Mouse (Mus musculus): ENCODE data around the gene B3galt2. TPM values are rescaled to one million over a fixed set of nuclear protein-coding genes. Genes with fewer than 3 reads are reported as not detected.
A peak's percentile ranks its signal among the peaks of the same experiment; 100 is the strongest.
"Not testable (repeated sequence)": the region's sequence is repeated elsewhere in the genome, so short reads cannot be mapped to it uniquely, and the experiment has no call there.

The B3galt2 gene
- 10 to 100 TPM; 21.2 to 21.6 TPM for total RNA-seq (2021)

DNA sequence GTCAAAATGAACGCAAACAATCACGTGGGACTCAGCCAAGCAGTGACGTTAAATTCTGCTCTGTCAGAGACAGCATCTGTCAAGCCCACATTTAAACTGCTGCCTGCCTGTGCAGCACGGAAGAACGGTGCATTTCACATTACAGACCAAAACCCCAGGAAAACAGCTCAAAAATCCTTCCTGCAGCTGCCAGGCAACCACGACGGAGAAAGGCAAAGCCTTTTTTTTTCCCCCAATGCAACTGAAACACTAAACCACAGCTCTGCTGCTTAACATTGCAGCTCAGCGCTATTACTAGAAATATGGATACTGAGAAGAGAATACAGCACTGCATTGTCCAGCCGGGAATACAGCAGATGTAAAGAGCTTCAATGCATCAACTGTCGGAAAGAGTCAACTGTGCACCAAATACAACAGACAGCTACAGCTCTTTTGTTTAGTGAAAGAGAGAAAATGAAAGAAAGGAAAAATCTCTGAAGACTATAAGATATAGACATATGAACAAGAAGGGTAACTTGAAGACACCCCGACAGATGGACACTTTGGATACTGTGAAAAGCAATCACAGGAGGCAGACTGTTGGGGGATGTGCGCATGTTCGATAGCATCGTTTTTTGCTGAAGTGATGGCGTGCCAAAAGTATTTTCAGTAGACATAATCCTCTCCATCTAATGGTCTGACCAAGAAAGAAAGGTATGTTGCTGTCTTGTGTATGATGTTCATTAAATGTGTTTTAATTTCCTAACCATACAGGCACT, at the start of gene B3galt2:
TSS of gene B3galt2 (plus strand) at position 15 of the 758 bp plus-strand sequence.
- DNase-seq: peak; percentile 71

DNA sequence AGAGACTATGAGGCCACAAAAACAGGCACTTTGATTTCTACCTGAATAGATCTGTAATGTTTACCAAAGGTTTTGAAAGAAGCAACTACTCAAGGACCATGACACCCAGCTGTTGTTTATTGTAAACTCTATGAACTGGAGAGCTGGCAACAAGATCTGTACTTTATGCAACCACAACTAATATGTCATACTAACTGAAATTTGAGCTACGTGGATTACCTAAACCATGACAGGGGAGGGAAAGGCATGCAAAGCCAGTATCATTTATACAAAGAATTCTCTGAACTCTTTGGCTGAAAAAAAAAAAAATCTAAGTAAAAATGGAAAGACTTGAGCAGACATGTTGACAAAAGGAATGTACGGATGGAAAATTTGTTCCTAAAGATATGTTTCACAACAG, 43.6 kb upstream of the B3galt2 start:
- DNase-seq: no peak

DNA sequence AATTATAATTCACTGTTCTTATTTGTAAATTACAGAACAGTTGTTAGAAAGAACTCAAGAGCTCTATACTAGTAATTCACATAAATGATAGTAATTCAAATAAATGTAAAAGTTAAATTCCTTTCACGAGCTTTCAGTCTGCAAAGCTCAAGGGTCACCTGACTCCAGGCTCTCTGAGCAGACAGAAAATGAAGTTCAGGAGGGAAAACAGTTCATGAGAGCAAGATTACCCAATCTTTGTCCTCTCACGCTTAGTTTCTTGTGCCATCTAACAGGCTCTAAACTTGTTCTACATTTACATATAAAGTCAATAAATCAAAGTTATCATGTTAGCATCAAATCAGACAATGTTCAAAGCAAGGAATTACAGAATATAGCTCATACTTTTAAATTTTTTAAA, 31.6 kb upstream of the B3galt2 start:
- DNase-seq: no peak

DNA sequence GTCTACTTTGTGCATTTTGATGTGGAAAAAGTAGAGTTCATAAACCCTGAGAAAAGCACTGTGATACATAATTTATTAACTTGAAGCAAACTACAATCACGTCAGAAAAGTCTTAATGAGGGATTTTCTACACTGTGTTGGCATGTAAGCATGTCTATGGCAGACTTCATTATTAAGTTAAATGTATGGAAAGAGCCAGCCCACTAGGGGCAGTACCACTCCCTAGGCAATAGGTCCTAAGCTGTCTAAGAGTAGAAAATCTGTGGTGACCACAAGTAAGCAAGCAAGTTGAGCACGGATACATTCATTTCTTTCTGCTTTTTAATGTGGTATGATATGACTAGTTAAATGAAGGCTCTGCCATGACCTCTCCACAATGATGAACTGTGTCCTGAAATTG, 27.6 kb upstream of the B3galt2 start:
- no peak for DNase-seq

DNA sequence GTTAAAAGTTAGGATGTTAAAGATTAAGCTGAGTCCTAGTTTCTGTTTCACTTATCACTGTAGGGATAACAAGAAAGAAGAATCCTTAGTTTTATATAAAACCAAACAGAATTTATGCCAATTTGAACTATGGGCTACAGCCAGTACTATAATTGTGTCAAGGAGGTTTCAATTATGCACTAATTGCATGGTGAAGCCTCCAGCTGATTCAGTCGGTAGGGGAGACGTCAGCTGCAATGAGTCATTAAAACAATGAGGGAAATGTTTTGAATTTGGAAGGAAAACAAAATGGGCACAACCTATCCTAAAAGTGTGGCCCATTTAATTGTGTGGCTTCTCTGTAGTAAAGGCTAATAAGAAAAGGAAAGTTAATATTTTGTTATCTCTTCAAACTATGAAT, 20.7 kb upstream of the B3galt2 start:
- no peak for DNase-seq

DNA sequence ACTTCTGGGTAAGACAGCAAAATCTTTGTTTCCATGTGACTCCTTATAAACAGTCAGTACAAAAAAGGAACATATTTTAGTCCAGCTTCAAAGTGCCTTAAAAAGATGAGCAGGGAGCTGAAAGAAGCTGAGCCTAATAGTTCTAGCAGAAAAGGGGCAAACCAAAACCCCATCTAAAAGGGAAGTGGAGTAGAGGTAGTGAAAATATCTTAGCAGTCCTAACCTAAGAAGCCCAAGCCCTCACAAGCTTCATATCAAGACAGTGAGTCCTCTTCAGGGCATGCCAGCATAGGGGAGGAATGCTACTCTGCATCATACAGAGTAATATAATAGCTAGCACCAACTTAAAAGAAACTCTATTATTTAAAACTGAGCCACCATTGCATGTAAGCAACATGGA, 18.5 kb upstream of the B3galt2 start:
- DNase-seq: no peak

DNA sequence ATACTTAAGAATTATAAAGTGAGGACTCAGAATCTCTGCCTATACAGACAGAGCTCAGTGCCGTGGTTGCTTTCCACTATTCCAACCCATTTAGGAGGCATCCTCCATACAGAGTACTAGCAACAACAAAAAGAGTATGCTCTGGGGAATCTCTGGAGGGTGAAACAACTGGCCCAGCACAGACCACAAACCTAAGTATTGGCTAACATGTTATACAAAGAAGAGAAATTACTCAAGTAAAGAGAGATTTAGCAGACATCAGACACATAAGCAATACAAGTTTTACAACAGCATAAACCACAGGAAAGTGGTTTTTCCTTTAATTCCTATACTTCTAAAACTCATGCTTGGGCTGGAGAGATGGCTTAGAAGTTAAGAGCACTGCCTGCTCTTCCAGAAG, 17.8 kb upstream of the B3galt2 start:
- DNase-seq: no peak

DNA sequence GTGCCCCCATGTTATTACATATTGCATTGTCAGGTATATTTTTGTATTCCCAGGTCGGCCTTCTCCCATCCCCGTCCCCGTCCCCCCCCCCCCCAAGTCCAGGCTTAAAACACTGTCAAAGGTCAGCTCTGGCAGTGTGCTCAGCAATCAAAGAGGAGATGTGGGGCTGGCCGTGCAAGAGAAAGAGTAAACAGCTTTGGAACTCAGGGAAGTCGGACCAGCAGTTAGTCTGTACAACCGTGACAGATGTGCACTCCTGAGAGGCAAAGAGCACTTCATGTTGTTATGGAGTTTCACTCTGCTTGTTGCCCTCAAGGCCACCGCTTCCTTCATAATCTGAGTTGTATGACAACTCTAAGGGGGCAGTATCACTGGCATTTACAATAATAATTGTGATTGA, 9.1 kb upstream of the B3galt2 start:
- no peak for DNase-seq

DNA sequence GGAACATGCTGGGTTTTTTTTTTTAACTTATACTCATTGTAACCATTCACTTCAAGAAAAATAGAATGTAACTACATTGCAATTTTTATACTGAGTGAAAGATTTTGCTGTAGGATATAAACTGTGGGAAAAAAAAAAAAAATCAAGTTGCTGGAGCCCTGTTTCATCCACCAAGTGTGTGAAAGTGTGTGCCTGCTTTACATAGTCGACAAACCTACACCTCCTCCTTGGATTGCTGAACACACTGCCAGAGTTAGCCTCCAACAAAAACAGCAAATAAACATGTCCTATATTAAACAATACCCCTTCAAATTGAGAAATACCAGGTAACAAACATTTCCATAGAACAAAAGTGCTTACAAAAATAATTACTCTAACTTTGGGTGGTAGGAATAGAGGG, 8.1 kb upstream of the B3galt2 start:
- DNase-seq: no peak

DNA sequence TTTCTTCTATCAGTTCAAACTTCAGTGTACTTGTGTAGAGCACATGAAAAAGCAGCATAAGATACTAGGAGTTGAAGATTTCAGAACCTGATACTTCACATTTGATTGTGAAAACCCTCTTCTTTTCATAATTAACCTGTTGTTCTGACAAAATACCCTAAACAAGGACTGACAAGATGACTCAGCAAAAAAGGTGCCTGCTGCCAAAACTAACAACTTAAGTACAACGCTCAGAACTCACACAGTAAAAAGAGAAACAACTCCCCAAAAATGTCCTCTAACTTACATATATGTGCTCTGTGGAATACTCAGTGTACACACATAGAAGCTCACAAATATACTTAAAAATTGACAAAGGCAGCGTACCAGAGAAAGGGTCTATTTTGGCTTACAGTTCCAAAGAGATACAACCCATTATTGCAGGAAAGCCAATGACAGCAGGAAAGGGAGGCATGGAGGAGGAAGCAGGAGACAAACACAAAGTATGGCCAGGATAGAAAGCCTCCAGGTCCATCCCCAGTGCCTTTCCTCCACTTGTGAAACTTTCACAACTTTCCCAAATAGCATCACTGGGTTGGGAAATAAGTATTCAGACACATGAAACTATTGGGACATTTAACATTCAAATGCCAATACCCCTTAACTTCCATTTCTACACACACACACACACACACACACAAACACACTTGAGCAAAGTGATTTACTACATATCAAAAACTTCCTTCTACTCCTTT, 7.4 kb upstream of the B3galt2 start:
- DNase-seq: no peak

DNA sequence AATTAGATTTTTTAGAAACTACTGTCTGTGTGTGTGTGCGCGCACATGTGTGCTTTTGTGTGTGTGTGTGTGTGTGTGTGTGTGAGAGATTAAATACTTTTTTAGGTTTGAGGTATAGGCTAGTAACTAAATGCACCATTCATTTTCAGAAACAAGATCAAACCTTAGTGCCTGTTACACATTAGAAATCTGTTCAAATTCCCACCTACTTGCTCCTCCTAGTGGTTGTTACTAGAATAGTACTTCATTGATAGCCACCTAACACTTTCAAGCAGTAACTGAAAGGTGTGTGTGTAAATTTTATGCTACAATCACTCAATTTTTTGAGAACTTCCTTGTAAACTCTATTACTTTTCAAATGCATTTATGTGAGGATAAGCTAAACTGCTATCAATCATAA, 3.8 kb downstream of the B3galt2 start:
- no peak for DNase-seq

DNA sequence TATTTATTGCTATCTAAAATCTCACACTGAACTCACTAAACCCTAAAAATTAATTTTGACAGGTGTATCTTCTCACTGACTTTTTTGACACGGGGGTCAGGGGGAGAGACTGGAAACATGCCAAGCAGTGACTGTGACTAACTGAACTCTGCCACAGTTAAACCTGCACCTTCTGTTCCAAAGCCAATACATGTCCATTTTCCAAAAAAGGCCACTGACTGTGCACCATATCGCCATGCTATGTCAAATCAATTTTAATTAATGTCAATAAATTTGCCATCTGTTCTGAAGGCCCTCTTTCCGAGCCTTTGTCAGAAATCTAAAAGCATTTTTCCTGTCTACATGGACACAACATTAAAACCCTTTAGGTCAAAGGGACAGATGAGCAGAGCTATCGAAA, 4.9 kb downstream of the B3galt2 start:
- no peak for DNase-seq

DNA sequence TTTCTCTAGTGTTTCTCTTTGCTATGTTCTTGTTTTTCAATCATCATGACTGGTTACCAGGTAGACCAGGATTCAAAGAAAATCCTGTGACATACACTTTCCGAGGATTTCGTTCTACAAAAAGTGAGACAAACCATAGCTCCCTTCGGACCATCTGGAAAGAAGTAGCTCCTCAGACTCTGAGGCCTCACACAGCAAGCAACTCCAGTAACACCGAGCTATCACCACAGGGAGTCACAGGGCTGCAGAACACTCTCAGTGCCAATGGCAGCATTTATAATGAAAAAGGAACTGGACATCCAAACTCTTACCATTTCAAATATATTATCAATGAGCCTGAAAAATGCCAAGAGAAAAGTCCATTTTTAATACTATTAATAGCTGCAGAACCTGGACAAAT, 5.8 kb downstream of the B3galt2 start:
- DNase-seq: no peak

DNA sequence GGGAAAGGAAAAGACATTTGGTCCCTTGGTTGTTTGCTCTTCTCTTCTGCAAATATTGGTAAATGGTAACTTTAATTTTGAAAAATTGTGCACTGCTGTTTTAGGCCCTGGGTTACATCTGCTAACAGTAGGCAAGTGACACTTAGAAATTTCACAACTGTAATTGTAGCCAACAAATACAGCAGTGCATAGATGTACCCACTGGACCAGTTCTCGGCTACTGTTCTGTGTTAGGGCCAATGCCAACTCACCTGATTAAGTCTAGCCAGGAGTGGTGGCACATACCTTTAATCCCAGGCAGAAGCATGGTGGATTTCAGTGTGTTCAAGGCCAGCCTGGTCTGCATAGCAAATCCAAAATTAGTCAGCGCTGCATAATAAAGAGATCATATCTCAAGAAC, 9.9 kb downstream of the B3galt2 start:
- DNase-seq: no peak

DNA sequence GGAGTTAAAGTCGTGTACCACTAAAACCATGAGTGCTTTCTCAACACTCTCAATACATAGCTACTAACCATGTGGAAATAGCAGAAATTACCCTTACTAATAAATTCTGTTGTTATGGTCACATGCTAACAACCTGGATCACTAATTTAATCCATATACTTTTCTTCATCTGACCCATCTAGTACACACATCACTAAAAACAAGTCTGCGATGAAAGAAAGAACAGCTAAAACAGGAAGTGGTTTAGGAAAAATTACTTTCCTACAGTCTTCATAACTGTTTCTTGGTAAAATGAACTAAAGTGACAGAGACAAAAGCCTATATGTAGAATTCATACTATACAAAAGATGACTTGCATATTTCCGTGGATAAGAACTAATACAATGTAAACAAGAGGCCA, 13.2 kb downstream of the B3galt2 start:
- no peak for DNase-seq

DNA sequence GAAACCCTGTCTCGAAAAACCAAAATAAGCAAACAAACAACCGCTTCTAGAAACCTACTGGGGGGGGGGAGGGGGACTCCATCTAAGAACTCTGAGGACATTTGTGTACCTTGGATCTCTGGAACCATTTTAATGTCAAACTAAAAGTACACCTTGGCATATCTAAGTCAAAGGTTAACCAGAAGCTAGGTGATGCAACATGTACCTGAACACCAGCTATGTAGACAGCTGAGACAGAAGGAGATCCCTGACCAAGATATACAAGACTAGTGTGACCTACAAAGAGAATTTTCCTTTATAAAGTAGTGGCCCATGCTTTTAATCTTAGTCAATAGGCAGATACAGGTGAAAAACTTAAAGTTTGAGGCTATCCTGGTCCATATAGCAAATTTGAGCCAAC, 22.7 kb downstream of the B3galt2 start:
- no peak for DNase-seq

DNA sequence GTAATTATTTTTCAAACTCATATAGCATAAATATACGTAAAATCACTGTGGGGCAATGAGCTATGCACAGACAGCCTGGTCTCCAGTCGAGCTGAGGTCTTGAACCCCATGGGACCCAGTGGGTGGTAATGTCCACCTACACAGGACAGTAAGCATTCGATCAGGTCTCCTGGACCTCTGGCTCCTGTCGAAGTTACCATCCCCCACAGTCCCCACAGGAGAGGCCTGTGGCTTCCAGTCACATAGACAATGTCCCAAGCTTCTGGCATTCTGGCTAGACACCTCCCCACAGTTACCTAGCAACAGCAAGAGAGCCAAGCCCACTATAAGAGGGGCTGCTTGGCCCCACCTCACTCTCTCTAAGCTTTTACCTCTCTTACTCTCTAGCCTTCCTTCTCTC, 24.3 kb downstream of the B3galt2 start:
- not testable (repeated sequence) for DNase-seq

DNA sequence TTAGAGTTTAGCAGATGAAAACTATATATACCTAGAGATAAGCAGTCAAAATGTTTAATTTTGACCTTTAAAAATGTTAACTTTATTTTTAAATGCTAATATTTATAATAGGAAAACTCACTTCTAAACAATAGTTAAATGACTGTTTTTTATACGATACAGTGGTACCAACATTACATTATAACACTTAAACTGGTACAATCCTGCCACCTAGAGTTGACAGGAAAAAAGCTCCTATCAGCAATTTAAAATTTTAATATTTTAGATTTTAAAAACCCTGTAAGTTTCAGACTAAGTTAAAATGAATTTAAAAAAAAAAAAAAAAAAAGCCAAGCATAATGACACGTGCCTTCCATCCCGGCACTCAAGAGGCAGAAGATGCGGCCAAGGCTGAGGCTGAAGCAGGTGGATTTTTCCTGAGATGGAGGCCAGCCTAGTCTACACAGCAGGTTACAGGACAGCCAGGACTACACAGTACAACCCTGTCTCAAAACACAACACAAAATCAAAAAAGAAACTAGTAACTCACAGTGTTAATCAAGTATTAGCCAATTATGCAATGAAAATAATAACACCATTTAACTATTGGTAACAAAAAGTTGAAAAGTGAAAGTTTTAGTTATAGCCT, 35.4 kb downstream of the B3galt2 start:
- no peak for DNase-seq

DNA sequence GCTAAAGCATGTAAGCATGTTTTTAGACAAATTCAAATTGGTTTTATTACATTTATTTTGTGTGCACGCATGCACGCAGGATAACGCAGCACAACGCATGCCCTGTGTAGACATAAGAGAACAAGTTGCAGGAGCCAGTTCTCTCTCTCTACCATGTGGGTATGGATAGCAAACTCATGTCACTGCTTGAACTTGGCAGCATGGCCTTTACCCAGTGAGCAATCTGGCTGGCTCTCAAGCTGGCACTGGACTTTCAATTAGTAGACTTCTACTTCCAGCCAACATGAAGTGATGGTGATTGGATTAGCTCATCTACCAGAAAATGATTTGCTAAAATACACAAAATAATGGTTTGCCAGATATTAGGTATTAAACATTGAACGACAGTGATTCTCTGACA, 40.6 kb downstream of the B3galt2 start:
- no peak for DNase-seq

DNA sequence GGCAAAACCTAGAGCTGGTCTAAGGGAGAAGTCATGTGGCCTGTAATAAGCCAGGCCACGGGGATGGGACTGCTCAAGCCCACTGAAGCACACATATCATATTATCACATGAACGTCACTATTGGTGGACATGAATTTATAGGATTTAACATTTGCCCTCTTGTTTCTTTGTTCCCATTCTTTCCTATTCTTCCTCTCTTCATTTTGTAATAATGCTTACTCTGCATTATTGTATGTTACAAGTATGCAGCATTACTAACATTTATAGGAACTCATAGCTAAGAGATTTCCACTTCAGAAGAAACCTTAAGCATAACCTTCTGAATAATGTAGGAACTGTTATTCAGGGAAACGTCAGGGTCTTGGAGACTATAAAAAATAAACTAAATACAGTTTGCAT, 44.4 kb downstream of the B3galt2 start:
- DNase-seq: no peak

DNA sequence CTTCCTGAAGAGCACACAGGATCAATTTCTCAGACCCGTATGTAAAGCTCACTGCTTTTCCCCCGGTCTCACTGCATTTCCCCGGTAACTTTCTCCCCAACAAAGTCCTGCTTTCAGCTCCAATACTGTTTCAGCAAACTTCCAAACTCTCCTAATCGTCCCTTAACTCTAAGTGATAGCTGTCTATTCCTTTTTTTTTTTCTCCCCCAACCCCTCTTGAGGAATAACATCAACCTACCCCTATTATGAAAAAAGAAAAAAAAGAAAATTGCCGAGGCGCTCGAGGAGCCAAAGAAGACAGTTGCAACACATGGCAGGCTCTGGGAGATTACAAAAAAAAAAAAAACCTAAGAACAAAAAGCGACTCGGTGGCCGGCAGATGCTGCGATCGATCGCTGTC, 61.3 kb downstream of the B3galt2 start:
- no peak for DNase-seq

DNA sequence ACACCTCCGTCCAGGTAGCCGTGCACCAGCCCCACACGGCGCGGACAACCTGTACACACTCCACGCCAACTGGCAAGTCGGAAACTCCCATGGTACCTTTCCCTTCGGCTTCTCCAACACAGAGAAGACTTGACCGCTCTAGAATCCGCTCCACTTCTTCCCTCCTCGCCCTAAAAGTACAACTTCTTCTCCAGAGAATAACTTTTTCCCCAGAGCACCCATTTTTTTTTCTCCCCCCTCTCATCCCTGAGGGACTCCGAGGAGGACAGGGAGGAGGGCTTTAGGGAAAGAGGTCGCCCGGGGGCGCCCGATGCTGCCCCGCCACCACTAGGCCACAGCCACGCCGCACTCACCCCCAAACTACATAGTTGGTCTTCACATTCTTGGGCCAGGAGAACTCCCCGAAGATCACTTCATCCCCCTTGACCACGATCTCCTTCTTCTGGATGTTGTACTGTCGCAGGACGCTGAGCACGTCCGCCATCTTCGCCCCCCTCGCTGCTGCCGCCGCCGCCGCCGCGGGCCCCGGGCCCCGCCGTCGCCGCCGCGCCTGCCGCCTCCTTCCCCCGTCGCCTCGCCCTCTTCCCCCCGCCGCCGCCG, 61.8 kb downstream of the B3galt2 start:
- no peak for DNase-seq

DNA sequence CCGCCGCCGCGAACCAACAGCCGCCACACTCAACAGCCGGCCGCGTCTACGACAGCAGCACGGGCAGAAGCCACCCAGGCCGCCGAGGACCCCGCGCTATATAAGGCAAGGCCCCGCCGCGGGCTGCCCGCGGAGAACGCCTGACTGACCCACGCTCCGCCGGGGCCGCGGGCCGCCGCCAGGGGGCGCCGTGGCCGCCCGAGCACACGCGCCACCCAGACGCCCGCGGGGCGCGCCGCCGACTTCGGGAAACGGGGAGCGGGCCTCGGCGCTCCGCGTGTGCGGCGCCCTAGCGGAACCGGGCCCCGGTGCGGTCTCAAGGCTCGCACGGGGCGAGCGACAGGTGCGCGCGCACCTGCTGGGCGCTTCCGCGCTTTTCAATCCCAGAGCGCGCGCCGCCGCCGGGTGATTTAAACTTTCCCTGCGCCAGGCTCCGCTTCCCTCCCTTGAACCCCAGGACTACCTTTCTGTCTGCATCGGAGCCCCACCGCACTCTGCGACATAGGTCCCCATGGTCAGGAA, 62.3 kb downstream of the B3galt2 start, which contains the start of gene Cdc73:
TSS of gene Cdc73 (minus strand) at position 153 of the 522 bp plus-strand sequence.
- peak; percentile 90 to 91 for DNase-seq

Data from layer of hippocampus, postnatal 36 days (tissue).